In the genomic region with DNA sequence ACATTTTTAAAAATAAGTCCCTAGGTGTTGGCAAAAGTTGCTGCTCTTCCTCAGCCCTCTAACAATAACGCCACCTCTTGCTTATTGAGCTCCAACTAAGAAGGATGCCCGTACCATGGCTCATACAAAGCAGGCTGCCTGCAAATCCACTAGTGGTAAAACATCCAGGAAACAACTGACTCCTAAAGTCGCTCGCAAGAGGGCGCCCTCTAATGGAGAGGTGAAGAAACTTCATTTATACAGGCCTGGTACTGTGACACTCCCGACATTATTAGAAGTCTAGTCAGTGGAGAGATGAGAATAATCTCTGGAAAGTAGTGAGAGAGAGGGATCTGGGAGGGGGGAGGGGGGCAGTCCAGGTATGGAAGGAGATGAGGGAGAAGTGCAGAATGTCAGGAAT, we compare ENCODE assay signal across 18 mouse cellular contexts.
DNase-seq lines count a peak whose midpoint lies in the region; ATAC-seq and TF ChIP-seq lines count a peak whose summit lies in the region.
"Had no signal": no experiment of that assay in that cellular context is flagged by ENCODE, and none has a peak within 500 bp of the region (broad histone marks: within the 10 kb centered on the region; RNA-seq: fewer than 3 reads in every experiment).

No protein-coding gene starts in this region.

- no peak overlapping the region for H3K27ac ChIP-seq in intestine, postnatal 0 days (ENCODE audit: low read depth, low read length)
- H3K27ac ChIP-seq in intestine, embryonic 16.5 days (ENCODE audit: low read length), result no peak overlapping the region
- no peak overlapping the region for H3K27ac ChIP-seq in liver, postnatal 0 days (ENCODE audit: low read depth)
- no peak overlapping the region for H3K27ac ChIP-seq in liver, embryonic 11.5 days (ENCODE audit: low read depth, low read length)
- H3K27ac ChIP-seq: embryonic facial prominence, embryonic 13.5 days; limb, embryonic 15.5 days; stomach, embryonic 15.5 days had no signal

- in situ Hi-C loops in Patski (cut with MboI; ENCODE audit: low pct_unique_long_range_greater_than_20kb), result no loop called here

- DNase-seq in liver, postnatal 0 days, result no peak
- no peak for DNase-seq in liver, embryonic 11.5 days (ENCODE audit: low spot score)
- DNase-seq in Patski (ENCODE audit: low read depth, low spot score), result no peak
- DNase-seq in urinary bladder, adult 18-20 months (ENCODE audit: low spot score in 2 of 2), result no peak
- DNase-seq in spleen, postnatal 36 days (ENCODE audit: low spot score in 2 of 2), result no peak
- DNase-seq: cerebellum, adult 11 months; cerebellum, postnatal 36 days; kidney, postnatal 14 days; lung, postnatal 10 days; spleen, adult 18-20 months had no signal

- WGBS in intestine, postnatal 0 days, result 37% methylated on average over 6 of the region's 6 CpGs
- WGBS in intestine, embryonic 16.5 days, result 42% methylated on average over 6 of the region's 6 CpGs
- WGBS in liver, postnatal 0 days (ENCODE audit: insufficient replicate concordance), result 36% methylated on average over 6 of the region's 6 CpGs
- WGBS in liver, embryonic 11.5 days, result 42% methylated on average over 6 of the region's 6 CpGs

- TF ChIP-seq CTCF in intestine, postnatal 0 days (IDR thresholded peaks at IDR 0.05; ENCODE audit: low read depth), result peak; percentile 35; the same call in 1 of the 2 replicates
- TF ChIP-seq CTCF in liver, postnatal 0 days (IDR thresholded peaks at IDR 0.05; ENCODE audit: low read depth), result peak; percentile 34; the same call in 1 of the 2 replicates
- peak; percentile 33 for TF ChIP-seq CTCF in Patski (IDR thresholded peaks at IDR 0.05)

- H3K4me2 ChIP-seq in intestine, postnatal 0 days (replicated peaks; ENCODE audit: low read depth), result no peak overlapping the region
- no peak overlapping the region for H3K4me2 ChIP-seq in intestine, embryonic 16.5 days (ENCODE audit: low read depth, low read length)
- no peak overlapping the region for H3K4me2 ChIP-seq in liver, postnatal 0 days (ENCODE audit: low read depth, low read length)
- no peak overlapping the region for H3K4me2 ChIP-seq in liver, embryonic 11.5 days
- H3K4me2 ChIP-seq: embryonic facial prominence, embryonic 13.5 days; limb, embryonic 15.5 days; stomach, embryonic 15.5 days had no signal

- CTCF ChIA-PET in Patski (lab: Charles Lee), result no interaction called here

- H3K9me3 ChIP-seq in intestine, postnatal 0 days (ENCODE audit: control insufficient read depth), result no peaks in the 10 kb centered on the region
- no peaks in the 10 kb centered on the region for H3K9me3 ChIP-seq in intestine, embryonic 16.5 days (ENCODE audit: control insufficient read depth, low read length)
- H3K9me3 ChIP-seq in liver, postnatal 0 days (ENCODE audit: low read length), result no peaks in the 10 kb centered on the region
- H3K9me3 ChIP-seq in liver, embryonic 11.5 days (ENCODE audit: control insufficient read depth, low read length), result no peaks in the 10 kb centered on the region
- H3K9me3 ChIP-seq: embryonic facial prominence, embryonic 13.5 days; limb, embryonic 15.5 days; stomach, embryonic 15.5 days had no signal

- H3K27me3 ChIP-seq in intestine, postnatal 0 days (replicated peaks; ENCODE audit: control insufficient read depth, insufficient read depth, low read length), result no peaks in the 10 kb centered on the region
- no peaks in the 10 kb centered on the region for H3K27me3 ChIP-seq in intestine, embryonic 16.5 days (replicated peaks; ENCODE audit: control insufficient read depth, insufficient read depth, low read length)
- no peaks in the 10 kb centered on the region for H3K27me3 ChIP-seq in liver, postnatal 0 days (ENCODE audit: insufficient read depth, low read length)
- H3K27me3 ChIP-seq in liver, embryonic 11.5 days (replicated peaks; ENCODE audit: control insufficient read depth, insufficient read depth, low read length), result no peaks in the 10 kb centered on the region
- H3K27me3 ChIP-seq in Patski, result no peaks in the 10 kb centered on the region
- H3K27me3 ChIP-seq: embryonic facial prominence, embryonic 13.5 days; limb, embryonic 15.5 days; stomach, embryonic 15.5 days had no signal

- H3K36me3 ChIP-seq in intestine, postnatal 0 days (ENCODE audit: control insufficient read depth, insufficient read depth), result no peaks in the 10 kb centered on the region
- H3K36me3 ChIP-seq in intestine, embryonic 16.5 days (ENCODE audit: control insufficient read depth, insufficient read depth, low read length), result no peaks in the 10 kb centered on the region
- no peaks in the 10 kb centered on the region for H3K36me3 ChIP-seq in liver, postnatal 0 days (replicated peaks; ENCODE audit: insufficient read depth, low read length)
- no peaks in the 10 kb centered on the region for H3K36me3 ChIP-seq in liver, embryonic 11.5 days (ENCODE audit: control insufficient read depth, insufficient read depth, low read length)
- H3K36me3 ChIP-seq: embryonic facial prominence, embryonic 13.5 days; limb, embryonic 15.5 days; stomach, embryonic 15.5 days had no signal

- no peak for TF ChIP-seq EP300 in liver, postnatal 0 days (IDR thresholded peaks at IDR 0.05; ENCODE audit: low read depth)

- no peaks in the 10 kb centered on the region for H3K4me1 ChIP-seq in intestine, postnatal 0 days (replicated peaks; ENCODE audit: control insufficient read depth, insufficient read depth, low read length)
- no peaks in the 10 kb centered on the region for H3K4me1 ChIP-seq in intestine, embryonic 16.5 days (ENCODE audit: control insufficient read depth, insufficient read depth, low read length)
- H3K4me1 ChIP-seq in liver, postnatal 0 days (ENCODE audit: insufficient read depth), result no peaks in the 10 kb centered on the region
- no peaks in the 10 kb centered on the region for H3K4me1 ChIP-seq in liver, embryonic 11.5 days (replicated peaks; ENCODE audit: control insufficient read depth, insufficient read depth, low read length)
- H3K4me1 ChIP-seq: embryonic facial prominence, embryonic 13.5 days; limb, embryonic 15.5 days; stomach, embryonic 15.5 days had no signal

- POLR2A ChIA-PET in Patski (lab: Charles Lee), result no interaction called here

- no peak for ATAC-seq in intestine, postnatal 0 days
- no peak for ATAC-seq in intestine, embryonic 16.5 days
- ATAC-seq in liver, postnatal 0 days, result no peak
- no peak for ATAC-seq in liver, embryonic 11.5 days (replicated peaks; ENCODE audit: low FRiP score)
- no peak for ATAC-seq in Patski
- ATAC-seq: forebrain, embryonic 16.5 days; inflammation-experienced regulatory T-cells, adult 6 months; midbrain, embryonic 16.5 days had no signal

- no peak overlapping the region for H3K4me3 ChIP-seq in intestine, postnatal 0 days (ENCODE audit: low read depth, low read length)
- no peak overlapping the region for H3K4me3 ChIP-seq in intestine, embryonic 16.5 days (ENCODE audit: low read length)
- H3K4me3 ChIP-seq in liver, postnatal 0 days (ENCODE audit: low read depth, low read length), result no peak overlapping the region
- H3K4me3 ChIP-seq in liver, embryonic 11.5 days (ENCODE audit: low read depth, low read length), result no peak overlapping the region
- H3K4me3 ChIP-seq: embryonic facial prominence, embryonic 13.5 days; limb, embryonic 15.5 days; stomach, embryonic 15.5 days had no signal

- H3K9ac ChIP-seq in intestine, postnatal 0 days (ENCODE audit: low read depth, low read length), result no peak overlapping the region
- H3K9ac ChIP-seq in intestine, embryonic 16.5 days (ENCODE audit: low read depth, low read length), result no peak overlapping the region
- no peak overlapping the region for H3K9ac ChIP-seq in liver, postnatal 0 days (replicated peaks)
- H3K9ac ChIP-seq in liver, embryonic 11.5 days (ENCODE audit: low read depth, low read length), result no peak overlapping the region
- H3K9ac ChIP-seq: embryonic facial prominence, embryonic 13.5 days; limb, embryonic 15.5 days; stomach, embryonic 15.5 days had no signal
